Mouse (Mus musculus) brain, adult 2 months (tissue): ENCODE data around the gene Ifna15.
"Not testable (repeated sequence)": the region's sequence is repeated elsewhere in the genome, so short reads cannot be mapped to it uniquely, and the experiment has no call there.

Experiments used
- DNase-seq: peaks from one replicate; pipeline ENCODE4 v3.0.0; 2011; ENCODE audit warnings: low read depth, low spot score

Ifna15 gene

DNA sequence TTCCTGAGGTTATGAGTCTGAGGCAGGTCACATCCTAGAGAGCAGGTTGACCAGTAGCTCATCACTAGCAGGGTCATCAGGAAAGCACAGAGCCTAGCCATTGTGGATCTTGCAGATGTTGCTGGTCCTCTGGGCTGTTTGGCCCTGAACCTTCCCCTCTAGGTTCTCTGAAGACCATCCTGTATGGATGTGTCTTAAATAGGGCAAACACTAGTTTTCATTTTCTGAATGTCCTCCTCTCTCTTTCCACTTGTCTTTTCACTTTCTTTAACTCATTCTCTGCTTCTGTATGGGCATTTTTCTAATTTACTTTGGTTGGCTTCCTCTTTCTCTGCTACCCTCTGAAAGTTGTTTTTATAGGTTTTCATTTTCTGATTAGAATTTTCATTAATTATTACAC lies at the start of gene Ifna15:
Gene Ifna15 (minus strand): TSS at position 101 of the 400 bp plus-strand sequence.
- not testable (repeated sequence) for DNase-seq

DNA sequence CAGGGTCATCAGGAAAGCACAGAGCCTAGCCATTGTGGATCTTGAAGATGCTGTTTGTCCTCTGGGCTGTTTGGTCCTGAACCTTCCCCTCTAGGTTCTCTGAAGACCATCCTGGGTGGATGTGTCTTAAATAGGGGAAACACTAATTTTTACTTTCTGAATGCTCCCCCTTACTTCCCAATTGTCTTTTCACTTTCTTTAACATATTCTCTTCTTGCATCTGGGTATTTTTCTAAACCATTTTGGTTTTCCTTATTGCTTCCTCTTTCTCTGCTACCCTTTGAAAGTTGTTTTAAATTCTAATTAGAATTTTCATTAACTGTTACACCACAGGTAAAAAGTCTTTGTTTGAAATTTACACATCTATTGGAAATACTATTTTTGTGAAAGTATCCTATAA lies 45.2 kb upstream of the Ifna15 start, which contains the start of gene Ifna12:
Gene Ifna12 (minus strand): TSS at position 101 of the 400 bp plus-strand sequence.
- no peak for DNase-seq

DNA sequence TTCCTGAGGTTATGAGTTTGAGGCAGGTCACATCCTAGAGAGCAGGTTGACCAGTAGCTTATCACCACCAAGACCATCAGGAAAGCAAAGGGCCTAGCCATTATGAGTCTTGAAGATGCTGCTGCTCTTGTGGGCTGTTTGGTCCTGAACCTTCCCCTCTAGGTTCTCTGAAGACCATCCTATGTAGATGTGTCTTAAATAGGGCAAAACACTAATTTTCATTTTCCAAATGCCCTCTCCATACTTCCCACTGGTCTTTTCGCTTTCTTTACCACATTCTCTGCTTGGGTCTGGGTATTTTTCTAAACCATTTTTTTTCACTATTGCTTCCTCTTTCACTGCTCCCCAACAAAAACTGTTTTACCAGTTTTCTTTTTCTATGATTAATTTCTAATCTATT lies 34.2 kb upstream of the Ifna15 start, which contains the start of gene Ifna9:
Gene Ifna9 (minus strand): TSS at position 101 of the 400 bp plus-strand sequence.
- no peak for DNase-seq

DNA sequence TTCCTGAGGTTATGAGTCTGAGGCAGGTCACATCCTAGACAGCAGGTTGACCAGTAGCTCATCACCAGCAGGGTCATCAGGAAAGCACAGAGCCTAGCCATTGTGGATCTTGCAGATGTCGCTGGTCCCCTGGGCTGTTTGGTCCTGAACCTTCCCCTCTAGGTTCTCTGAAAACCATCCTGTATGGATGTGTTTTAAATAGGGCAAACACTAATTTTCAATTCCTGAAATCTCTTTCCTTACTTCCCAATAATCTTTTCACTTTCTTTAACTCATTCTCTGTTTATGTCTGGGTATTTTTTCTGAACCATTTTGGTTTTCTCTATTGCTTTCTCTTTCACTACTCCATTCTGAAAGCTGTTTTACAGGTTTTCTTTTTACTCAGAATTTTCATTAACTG lies 13.7 kb upstream of the Ifna15 start, which contains the start of gene Ifna14:
Gene Ifna14 (minus strand): TSS at position 101 of the 400 bp plus-strand sequence.
- no peak for DNase-seq

DNA sequence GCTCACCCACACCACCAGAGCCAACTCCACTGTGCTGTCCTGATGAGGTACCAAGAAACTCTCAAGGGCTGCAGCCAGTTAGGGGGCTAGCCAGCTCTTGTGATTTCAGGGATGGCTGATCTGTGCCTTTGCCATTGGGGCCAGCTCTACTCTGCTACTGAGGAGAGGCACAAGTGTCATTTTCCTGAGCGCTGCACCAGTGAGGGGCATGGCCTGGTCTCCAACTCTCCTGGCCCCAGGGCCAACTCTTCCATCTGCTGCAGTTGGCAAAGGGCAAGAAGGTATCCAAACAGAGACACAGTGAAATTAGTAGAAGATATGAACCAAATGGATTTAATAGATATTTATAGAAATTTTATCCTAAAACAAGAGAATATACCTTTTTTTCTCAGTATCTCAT lies 3.7 kb upstream of the Ifna15 start:
- peak; percentile 93 for DNase-seq

DNA sequence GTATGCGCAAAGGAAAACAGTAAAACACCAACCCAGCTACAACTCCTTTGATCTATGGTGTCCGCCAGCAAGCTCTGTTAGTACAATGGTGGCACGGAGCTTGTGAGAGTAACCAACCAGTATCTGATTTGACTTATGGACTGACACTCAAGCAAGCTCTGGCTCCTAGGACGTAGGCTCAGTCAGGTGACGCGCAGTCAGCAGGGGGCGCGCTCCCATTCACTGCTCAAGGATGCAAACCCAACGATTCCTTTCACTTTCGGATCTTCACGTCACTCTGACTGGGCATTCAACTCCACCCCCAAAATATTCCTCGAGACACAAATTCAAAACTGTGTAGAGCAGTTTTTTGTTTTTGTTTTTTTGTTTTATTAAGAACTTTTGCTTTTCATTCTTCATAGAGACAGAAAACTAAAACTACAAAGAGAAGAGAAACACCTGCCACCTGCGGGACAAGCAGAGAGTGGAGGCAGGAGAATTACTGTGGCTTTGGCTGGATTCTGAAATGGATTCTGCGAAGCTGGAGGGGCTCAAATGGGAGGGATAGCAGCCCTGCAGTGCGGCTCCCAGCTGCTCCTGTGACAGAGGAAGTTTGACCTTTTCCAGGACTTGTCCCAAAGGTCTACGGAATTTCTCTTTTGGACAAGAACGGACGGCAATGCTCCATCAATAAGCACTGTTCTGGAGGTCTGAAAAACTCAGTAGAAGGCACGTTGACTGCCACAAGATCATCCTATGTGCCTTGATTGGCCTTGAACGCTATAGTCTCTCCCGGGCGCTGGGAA lies 7.7 kb downstream of the Ifna15 start:
- peak; percentile 89 for DNase-seq

DNA sequence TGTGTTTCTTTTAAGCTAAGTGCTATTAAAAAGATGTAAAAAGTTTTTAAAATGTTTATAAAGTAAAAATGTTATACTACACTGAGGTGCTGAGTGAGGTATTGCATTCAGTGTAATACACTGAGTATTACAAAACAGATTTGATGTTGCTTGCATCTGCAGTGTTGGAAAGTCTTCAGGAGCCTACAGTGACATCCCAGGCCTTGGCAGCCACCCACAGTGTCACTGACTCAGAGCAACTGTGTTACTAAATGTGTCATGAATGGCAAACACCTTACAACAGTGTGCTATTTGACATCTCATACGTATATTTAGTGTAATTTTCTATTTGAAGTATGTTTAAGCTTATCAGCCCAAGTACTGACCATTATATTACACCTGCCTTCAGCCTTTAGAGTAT lies 10.1 kb downstream of the Ifna15 start:
- peak; percentile 72 for DNase-seq

DNA sequence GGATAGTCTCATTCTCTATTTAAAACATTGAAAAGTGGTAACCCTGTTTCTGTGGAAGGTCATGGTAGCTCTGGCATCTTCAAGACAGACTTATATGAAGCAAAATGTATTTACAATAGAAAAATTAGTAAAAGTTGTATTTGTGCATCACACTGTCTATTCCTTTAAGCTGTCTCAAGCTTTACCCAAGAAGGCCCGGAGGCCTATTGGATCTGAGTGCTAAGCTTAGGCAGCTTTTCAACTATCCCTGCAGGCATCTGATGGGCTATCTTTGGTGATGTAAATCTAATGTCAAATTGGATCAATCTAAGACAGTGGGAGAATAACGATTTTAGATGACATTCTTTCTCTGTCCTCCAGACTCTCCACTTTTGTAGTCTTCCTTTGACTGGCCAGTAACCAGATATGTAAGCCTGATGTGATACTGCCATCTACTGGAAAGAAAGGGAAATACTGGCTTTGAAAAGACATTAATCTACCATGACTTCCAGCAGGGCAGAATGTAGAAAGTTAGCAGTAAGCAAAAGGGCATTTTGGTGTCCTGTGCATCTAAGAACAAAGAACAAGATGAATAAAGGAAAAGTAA lies 14.3 kb downstream of the Ifna15 start:
- DNase-seq = peak; percentile 80

DNA sequence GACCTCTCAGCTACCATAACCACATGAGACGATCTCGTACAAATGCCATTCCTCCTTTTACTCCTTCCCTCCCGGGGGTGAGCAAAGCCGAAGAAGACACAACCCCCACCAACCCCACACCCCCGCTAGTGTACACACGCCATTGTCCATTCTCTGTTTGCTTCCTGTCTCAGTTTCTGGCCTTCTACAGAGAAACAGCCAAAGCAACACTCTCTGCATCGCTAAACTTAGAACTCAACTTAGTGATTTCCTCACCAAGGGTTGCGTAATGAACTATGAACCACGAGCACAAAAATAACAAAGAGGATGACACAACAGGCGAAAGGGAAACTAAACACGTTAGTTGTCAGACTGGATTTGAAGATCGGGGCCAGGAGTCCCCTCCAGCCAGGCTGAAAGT lies 20.7 kb downstream of the Ifna15 start:
- DNase-seq = peak; percentile 40

DNA sequence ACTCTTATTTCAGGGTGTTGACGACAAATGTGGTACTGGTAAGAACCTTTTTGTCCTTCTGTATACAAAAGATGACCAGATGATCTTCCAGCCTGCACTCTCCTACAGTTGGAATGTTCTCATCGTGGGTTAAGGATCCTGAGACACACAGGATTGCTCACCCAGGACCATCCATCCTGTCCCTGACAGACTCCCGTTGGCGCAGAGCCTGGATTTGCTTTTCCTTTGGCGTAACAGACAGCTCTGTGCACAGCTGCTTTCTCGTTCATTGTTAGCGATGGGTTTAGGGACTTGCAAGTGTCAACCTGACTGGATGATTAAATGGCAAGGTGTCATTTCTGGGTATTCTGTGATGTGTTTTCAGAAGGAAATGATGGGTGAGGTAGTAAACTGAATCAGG lies 21.4 kb downstream of the Ifna15 start:
- DNase-seq = no peak

DNA sequence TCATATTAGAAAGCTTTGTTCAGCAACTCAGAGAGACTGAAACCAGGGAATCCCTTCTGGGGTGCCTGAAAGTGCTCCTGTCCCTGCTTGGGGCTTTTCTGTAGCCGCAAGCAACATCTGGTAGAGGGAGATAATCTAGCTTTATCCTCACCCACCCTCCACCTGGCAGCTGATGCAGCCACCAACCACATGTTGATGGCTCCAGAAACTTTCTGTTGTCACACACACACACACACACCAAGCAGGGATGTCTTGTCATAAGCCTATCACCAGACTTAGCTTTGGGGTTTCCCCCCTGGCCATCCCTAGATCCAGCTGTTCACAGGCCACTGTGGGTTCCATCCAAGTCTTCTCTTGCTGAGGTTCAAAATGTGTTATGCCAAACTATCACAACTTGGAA lies 22.3 kb downstream of the Ifna15 start:
- no peak for DNase-seq

DNA sequence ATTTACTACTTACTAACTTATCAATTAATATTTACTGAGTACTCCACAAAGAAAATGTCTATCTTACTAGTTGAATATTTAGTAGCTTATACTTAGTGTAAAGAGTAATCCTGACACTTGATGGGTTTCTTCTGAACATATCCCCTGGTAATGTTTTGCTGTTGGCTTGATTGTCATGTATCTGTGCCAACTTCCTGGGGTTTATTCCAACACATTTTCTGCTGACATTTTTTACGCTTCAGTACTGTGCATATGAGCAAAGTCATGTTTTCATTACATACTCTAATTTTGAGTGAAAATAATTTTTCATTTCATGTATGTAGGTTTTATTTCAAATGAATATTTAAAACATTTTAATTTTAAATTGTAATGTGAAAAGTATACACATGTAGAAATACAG lies 23.1 kb downstream of the Ifna15 start:
- no peak for DNase-seq

DNA sequence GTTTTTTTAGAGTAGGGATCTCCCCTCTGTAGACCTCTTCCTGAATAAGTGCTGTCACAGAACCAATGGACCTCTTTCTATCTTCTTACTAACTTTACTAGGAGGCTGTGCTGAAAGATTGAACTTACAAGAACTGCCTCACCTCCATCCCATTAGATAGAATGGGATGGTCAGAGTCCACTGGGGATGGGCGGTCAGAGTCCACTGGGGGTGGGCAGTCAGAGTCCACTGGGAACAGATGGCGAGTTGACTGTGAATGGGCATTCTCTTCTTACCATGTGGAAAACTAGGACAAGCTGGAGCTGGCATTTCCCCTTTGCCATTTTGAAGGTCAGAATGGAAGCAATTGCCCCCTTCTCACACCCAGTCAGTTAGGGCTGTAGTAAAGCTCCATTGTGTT lies 24.5 kb downstream of the Ifna15 start:
- no peak for DNase-seq

DNA sequence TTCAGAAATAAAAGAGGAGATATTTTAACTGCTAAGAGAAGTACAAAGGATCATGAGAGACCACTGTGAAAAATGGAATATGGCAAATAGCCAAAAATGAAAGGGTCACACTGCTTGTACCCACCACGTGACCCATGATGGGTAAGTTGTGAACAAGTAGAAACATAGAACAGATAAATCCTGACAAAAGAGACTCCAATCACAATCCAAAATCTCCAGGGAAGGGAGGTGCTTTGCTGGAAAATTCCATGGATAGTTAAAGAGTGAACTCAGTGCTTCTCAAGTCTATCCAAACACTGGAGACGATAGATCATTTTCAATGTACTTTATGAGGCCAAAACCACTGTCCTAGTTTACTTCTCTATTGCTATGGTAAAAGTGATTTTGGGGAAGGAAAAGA lies 27.2 kb downstream of the Ifna15 start:
- no peak for DNase-seq

DNA sequence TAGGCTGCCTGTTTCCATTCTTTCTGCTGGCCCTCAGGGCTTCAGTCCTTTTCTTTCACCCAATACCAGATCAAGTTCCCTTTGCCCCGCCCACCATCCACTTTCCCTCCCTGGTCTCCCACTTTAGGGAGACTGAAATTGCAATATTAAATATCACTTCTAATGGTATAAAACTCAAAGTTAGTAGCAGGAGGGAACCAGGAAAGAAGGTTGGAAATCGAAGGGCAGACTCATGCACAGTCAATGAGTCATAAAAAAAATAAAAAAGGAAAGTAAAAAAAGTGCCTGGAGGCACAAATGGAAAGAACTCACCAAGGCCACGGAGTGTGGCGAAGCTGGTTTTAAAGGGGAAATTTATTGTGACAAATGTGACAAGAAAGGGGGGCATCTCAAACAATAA lies 27.8 kb downstream of the Ifna15 start:
- DNase-seq = no peak

DNA sequence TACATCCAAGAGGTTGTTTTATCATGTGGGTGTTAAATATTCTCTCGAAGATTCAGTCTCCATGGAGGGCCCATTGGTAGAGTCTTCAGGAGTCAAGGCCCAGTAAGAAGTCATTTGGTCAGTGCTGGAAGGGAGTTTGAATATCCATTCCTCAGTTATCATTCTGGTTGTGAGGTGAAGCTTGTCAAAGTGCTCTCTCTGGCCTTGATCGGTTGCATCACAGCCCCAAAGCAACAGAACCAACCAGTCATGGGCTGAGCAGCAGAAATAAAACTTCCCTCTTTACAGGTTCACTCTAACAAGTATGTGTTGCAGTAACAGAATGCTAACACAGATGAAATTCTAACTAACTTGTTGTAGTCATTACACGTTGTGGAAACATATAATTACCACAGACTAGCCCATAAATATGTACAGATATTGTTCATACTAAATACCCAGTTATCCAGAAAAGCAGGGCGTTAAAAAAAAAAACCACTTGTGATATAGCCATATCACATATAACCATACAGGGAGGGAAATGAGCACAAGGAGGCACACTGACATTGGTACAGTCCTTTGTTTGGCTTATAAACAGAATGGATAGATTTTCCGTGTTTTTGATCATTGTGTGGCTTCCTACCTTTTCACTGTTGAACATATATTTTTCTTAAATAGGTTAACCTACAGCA lies 31.5 kb downstream of the Ifna15 start:
- no peak for DNase-seq

DNA sequence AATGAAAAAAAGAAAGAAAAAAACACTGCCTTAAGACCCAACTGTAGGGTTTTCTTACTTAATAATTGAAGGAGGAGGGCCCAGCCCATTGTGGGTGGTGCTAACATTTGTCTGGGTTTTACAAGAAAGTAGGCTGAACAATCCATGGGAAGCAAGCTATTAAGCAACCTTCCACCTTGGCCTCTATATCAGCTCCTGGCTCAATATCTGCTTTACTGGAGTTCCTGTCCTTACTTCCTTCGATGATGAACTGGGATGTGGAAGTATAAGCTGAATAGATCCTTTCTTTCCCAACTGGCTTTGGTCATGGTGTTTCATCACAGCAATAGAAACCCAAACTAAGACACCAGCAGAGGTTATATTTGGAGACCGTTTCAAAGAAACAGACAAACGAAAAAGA lies 32.7 kb downstream of the Ifna15 start:
- DNase-seq = no peak

DNA sequence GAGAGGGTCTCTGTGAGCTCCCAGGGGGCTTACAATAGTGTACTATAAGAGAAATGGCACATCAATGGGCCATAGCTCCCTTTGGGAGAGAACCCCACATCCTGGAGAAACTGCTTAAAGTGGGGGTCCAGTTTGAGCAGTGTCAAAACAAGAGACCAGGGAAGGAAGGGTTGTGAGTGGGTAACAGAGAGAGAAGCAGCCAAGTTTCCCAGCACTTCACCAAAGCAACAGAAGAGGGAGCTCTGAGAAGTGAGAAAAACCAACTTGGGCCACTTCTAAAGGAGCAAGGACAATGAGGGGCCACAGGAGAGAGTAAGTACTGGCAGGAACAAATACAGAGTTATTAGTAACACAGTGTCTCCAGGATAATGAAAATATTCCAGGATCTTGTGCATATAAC lies 34.8 kb downstream of the Ifna15 start:
- no peak for DNase-seq

DNA sequence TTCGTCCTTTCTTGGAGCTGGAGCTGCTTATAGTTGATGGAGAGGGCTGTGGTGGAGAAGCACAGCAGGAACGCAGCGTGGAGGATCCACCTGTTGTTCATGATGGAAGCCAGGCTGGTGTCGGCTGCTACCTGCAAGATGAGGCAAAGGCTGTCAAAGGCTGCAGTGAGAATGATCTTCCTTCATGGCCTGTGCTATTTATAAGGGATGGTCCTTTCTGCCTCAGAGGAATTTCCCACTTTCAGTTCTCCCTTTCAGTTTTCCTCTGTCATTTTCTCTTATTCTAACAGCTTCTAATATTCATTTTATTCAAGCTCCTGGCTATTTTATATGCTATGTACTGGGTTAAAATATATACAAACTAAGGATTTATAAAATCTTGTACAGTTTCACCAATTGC lies 35.4 kb downstream of the Ifna15 start, which contains the start of gene Ifnb1:
Gene Ifnb1 (minus strand): TSS at position 101 of the 400 bp plus-strand sequence.
- DNase-seq = no peak

DNA sequence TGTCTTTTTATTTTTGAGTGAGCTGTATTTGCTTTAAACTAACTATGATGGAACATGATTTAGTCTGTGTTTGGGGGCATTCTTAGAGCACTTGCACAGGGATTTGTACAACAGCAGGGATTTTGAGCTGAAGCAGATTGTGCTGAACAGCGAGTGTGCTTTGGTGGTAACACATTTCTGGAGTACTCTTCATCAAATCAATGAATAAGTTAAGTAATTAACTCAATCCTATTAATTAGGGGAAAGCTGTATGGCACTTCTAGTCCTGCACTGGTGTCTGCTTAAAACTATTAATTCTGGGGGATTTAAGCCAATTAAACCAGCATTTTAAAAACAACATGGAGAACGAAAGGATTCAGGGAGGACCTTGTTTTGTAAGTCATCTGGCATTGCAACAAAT lies 40.1 kb downstream of the Ifna15 start:
- DNase-seq = no peak

DNA sequence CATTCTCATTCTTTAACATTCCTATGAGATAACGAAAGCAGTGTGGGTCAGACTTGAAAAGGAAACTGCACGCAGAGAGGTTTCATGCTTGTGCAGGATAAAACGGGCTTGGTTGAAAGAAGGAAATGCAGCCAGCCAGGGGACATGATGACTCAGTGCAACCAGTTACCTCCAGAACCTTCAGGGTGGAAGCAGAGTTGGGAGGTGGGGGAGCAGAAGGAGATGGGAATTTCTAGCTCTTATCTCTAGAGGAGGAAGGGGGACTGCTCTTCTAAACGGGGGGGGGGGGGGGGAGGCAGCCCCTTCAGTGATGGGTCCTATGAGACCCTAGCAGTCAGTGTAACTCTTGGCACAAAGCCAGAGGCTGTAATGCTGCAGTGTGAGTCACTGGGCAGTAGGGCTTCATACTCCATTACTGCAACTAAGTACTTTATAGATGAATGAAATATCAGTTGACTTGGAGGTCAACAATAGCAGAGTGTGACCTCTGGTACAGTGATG lies 42.3 kb downstream of the Ifna15 start:
- DNase-seq = peak; percentile 64

DNA sequence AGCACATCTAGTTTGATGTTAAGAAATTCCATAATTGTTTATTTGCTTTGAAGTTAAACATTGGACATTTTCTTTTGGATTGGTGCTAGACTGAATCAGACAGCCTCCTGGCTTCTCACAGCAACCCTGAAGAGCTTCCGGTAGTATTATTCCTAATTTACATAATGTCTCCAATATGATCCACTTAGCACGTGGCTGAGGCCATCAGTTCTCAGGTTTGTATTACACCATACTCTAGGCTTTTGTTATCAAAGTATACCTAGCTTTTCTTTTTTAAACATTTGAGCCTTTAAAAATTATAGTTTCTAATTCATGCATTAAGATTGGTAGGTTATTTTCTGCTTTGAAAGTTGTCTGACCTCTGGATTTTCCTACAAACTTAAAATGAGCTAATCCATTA lies 42.8 kb downstream of the Ifna15 start:
- DNase-seq = no peak
